Mouse (Mus musculus) right cerebral cortex, postnatal 36 days (tissue): ENCODE measurements at regions not wholly inside any gene's neighbourhood (a gene's known extent, or its start where the extent isn't known, plus 50 kb on each side); places are given as distances from the start of the nearest gene placed in this dataset.

Source experiments
- DNase-seq, 2 experiments: peaks; one replicate each; pipeline ENCODE4 v3.0.0; 2022; ENCODE audit warnings: low spot score in 2 of 2, mixed read lengths in 1 of 2

GRCm38 (mm10) chr5:54254005-54254404 is 255.7 kb downstream of the Stim2 start:
- no peak for DNase-seq

- DNase-seq: peak; percentile 10 to 27
Measured at GRCm38 (mm10) chr5:54258087-54258733, 259.9 kb downstream of the Stim2 start.

GRCm38 (mm10) chr5:54264867-54265434 is 266.7 kb downstream of the Stim2 start:
- DNase-seq: no peak

GRCm38 (mm10) chr5:54267905-54268590 is 269.7 kb downstream of the Stim2 start:
- DNase-seq: no peak

- DNase-seq: peak in 1 of 2 experiments; percentile 3
Measured at GRCm38 (mm10) chr5:54279357-54279756, 281.1 kb downstream of the Stim2 start.

- no peak for DNase-seq
Measured at GRCm38 (mm10) chr5:54280670-54281069, 282.4 kb downstream of the Stim2 start.

GRCm38 (mm10) chr5:54281121-54281520 is 282.8 kb downstream of the Stim2 start:
- DNase-seq: no peak

- no peak for DNase-seq
Measured at GRCm38 (mm10) chr5:54290372-54291080, 292.2 kb downstream of the Stim2 start.

GRCm38 (mm10) chr5:54291940-54292339 is 293.6 kb downstream of the Stim2 start:
- DNase-seq: no peak

- no peak for DNase-seq
Measured at GRCm38 (mm10) chr5:54313660-54314279, 315.5 kb downstream of the Stim2 start.

- DNase-seq: no peak
Measured at GRCm38 (mm10) chr5:54330415-54330814, 332.1 kb downstream of the Stim2 start.

GRCm38 (mm10) chr5:54342976-54343375 is 344.7 kb downstream of the Stim2 start:
- no peak for DNase-seq

GRCm38 (mm10) chr5:54343432-54343831 is 345.1 kb downstream of the Stim2 start:
- DNase-seq: no peak

GRCm38 (mm10) chr5:54348820-54349596 is 350.7 kb downstream of the Stim2 start:
- DNase-seq: no peak

GRCm38 (mm10) chr5:54349775-54350332 is 351.6 kb downstream of the Stim2 start:
- DNase-seq: no peak

- DNase-seq: no peak
Measured at GRCm38 (mm10) chr5:54356105-54356504, 357.8 kb downstream of the Stim2 start.

GRCm38 (mm10) chr5:54357501-54357900 is 359.2 kb downstream of the Stim2 start:
- no peak for DNase-seq

GRCm38 (mm10) chr5:54358221-54358620 is 359.9 kb downstream of the Stim2 start:
- no peak for DNase-seq
